In the genomic region with DNA sequence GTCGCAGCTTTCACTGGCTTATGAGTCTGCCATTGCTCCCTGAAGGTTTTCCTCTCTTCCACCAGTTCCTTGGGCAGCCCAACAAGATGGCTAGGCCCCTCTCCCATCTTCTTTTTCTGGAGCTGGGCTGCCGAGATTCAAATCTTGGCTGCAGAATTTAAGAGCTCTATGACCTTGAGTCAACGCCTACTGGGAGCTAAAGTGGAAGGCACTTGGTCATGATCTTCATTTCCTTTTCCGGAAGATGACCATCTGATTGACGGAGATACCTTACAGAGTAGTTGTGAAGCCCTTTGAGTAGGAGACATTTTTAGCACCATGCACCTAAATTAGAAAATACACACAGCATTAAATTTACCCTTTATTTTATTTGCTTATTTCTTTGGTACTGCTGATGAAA, we compare ENCODE assay signal across 17 mouse cellular contexts. TPM values are rescaled to one million over a fixed set of nuclear protein-coding genes. Genes with fewer than 3 reads are reported as not detected.
DNase-seq lines count a peak whose midpoint lies in the region; ATAC-seq lines count a peak whose summit lies in the region.
"Had no signal": no experiment of that assay in that cellular context is flagged by ENCODE, and none has a peak within 500 bp of the region (broad histone marks: within the 10 kb centered on the region; RNA-seq: fewer than 3 reads in every experiment).

No protein-coding gene starts in this region.

- no peak for ATAC-seq in kidney, embryonic 15.5 days (replicated peaks; ENCODE audit: low FRiP score)
- no peak for ATAC-seq in kidney, embryonic 16.5 days (ENCODE audit: low FRiP score, low TSS enrichment)
- no peak for ATAC-seq in liver, embryonic 13.5 days (ENCODE audit: low read depth)
- ATAC-seq: CD4-positive, CD25-positive, alpha-beta regulatory T cell, adult 4 months; forebrain, embryonic 15.5 days had no signal

- peak; percentile 5 for DNase-seq in heart, adult 8-10 months (ENCODE audit: low spot score)
- no peak for DNase-seq in heart, adult 9 months (ENCODE audit: low spot score in 2 of 2)
- no peak for DNase-seq in liver, embryonic 13.5 days
- DNase-seq in layer of hippocampus, postnatal 36 days, result no peak
- DNase-seq: kidney, adult 18-20 months; lung, postnatal 36 days; spleen, adult 18-20 months; thymus, postnatal 36 days had no signal

- no peak overlapping the region for H3K9ac ChIP-seq in kidney, embryonic 15.5 days
- no peak overlapping the region for H3K9ac ChIP-seq in kidney, embryonic 16.5 days (replicated peaks; ENCODE audit: low read length)
- H3K9ac ChIP-seq in liver, embryonic 13.5 days, result no peak overlapping the region

- no peaks in the 10 kb centered on the region for H3K9me3 ChIP-seq in kidney, embryonic 15.5 days (replicated peaks)
- H3K9me3 ChIP-seq in kidney, embryonic 16.5 days (ENCODE audit: low read length), result no peaks in the 10 kb centered on the region
- H3K9me3 ChIP-seq in liver, embryonic 13.5 days (replicated peaks), result no peaks in the 10 kb centered on the region
- H3K9me3 ChIP-seq: embryonic facial prominence, embryonic 12.5 days; forebrain, embryonic 15.5 days had no signal

- no peak overlapping the region for H3K27ac ChIP-seq in kidney, embryonic 15.5 days
- H3K27ac ChIP-seq in kidney, embryonic 16.5 days (ENCODE audit: low read length), result no peak overlapping the region
- peak overlapping the region; percentile 90 for H3K27ac ChIP-seq in brown adipose tissue, adult 24 weeks (replicated peaks; ENCODE audit: low read depth, low read length)
- H3K27ac ChIP-seq in liver, embryonic 13.5 days, result no peak overlapping the region
- H3K27ac ChIP-seq: embryonic facial prominence, embryonic 12.5 days; forebrain, embryonic 15.5 days; left cerebral cortex, adult 2 months; liver, embryonic 14.5 days; stomach, postnatal 0 days had no signal

- H3K4me2 ChIP-seq in kidney, embryonic 15.5 days, result peak overlapping the region; percentile 73
- H3K4me2 ChIP-seq in kidney, embryonic 16.5 days (replicated peaks; ENCODE audit: low read depth, low read length), result no peak overlapping the region
- H3K4me2 ChIP-seq in liver, embryonic 13.5 days, result peak overlapping the region; percentile 88

- peaks cover 23% of the 10 kb centered on the region for H3K4me1 ChIP-seq in kidney, embryonic 15.5 days
- H3K4me1 ChIP-seq in kidney, embryonic 16.5 days (ENCODE audit: insufficient read depth, low read length), result peaks cover 23% of the 10 kb centered on the region
- peaks cover 12% of the 10 kb centered on the region; the same call in 1 of the 2 replicates for H3K4me1 ChIP-seq in brown adipose tissue, adult 24 weeks (ENCODE audit: control insufficient read depth, insufficient read depth, insufficient read length, low read length)
- H3K4me1 ChIP-seq in liver, embryonic 13.5 days (replicated peaks), result peaks cover 39% of the 10 kb centered on the region

- 90% methylated on average over 5 of the region's 5 CpGs for WGBS in kidney, embryonic 15.5 days
- 85% methylated on average over 5 of the region's 5 CpGs for WGBS in kidney, embryonic 16.5 days
- 81% methylated on average over 5 of the region's 5 CpGs for WGBS in liver, embryonic 13.5 days (ENCODE audit: insufficient replicate concordance)

- no peaks in the 10 kb centered on the region for H3K27me3 ChIP-seq in kidney, embryonic 15.5 days
- H3K27me3 ChIP-seq in kidney, embryonic 16.5 days (ENCODE audit: insufficient read depth, low read length), result no peaks in the 10 kb centered on the region
- no peaks in the 10 kb centered on the region for H3K27me3 ChIP-seq in liver, embryonic 13.5 days
- H3K27me3 ChIP-seq: embryonic facial prominence, embryonic 12.5 days; forebrain, embryonic 15.5 days had no signal

- peak overlapping the region; percentile 82; the same call in 1 of the 2 replicates for H3K4me3 ChIP-seq in kidney, embryonic 15.5 days (replicated peaks)
- H3K4me3 ChIP-seq in kidney, embryonic 16.5 days (ENCODE audit: low read length), result no peak overlapping the region
- peak overlapping the region; percentile 88 for H3K4me3 ChIP-seq in brown adipose tissue, adult 24 weeks (ENCODE audit: insufficient read depth, low read depth, low read length)
- peak overlapping the region; percentile 90; the same call in 1 of the 2 replicates for H3K4me3 ChIP-seq in liver, embryonic 13.5 days (replicated peaks)

- H3K36me3 ChIP-seq in kidney, embryonic 15.5 days, result peaks cover 36% of the 10 kb centered on the region
- H3K36me3 ChIP-seq in kidney, embryonic 16.5 days (ENCODE audit: insufficient read depth, low read length), result peaks cover 3% of the 10 kb centered on the region; the same call in 1 of the 2 replicates
- H3K36me3 ChIP-seq in liver, embryonic 13.5 days, result peaks cover 36% of the 10 kb centered on the region
- H3K36me3 ChIP-seq: forebrain, embryonic 15.5 days had no signal

RNA-seq across cellular contexts. Expression of a gene that starts 1.1 kb away (rescaled TPM):
- 10 to 100 TPM; 30.1 to 41.5 (median 36.4) TPM for total RNA-seq in heart, adult 8-10 months (2022)
- 39.8 and 40.1 TPM in 2 replicates for polyA plus RNA-seq in kidney, embryonic 15.5 days (2015; fragmentation: Nextera tagmentation; extraction: Ambion mirVana)
- polyA plus RNA-seq in kidney, embryonic 16.5 days (2015; fragmentation: Nextera tagmentation; extraction: Ambion mirVana), result 31.9 and 33.3 TPM in 2 replicates
- 87.9 and 116 TPM in 2 replicates for polyA plus RNA-seq in brown adipose tissue, adult 24 weeks (2012; ENCODE audit: insufficient read depth, insufficient read length, missing spikeins)
- 29.7 and 31.9 TPM in 2 replicates for polyA plus RNA-seq in liver, embryonic 13.5 days (2015; fragmentation: Nextera tagmentation; extraction: Ambion mirVana)
- total RNA-seq in layer of hippocampus, postnatal 36 days (2021), result 10 to 100 TPM; 19.3 to 20.6 TPM

RNA-seq across cellular contexts. Expression of a gene that starts 1.8 kb away (rescaled TPM):
- total RNA-seq in heart, adult 8-10 months (2022), result 100 to 1,000 TPM; 836 to 865 (median 854) TPM
- polyA plus RNA-seq in kidney, embryonic 15.5 days (2015; fragmentation: Nextera tagmentation; extraction: Ambion mirVana), result 325 and 379 TPM in 2 replicates
- polyA plus RNA-seq in kidney, embryonic 16.5 days (2015; fragmentation: Nextera tagmentation; extraction: Ambion mirVana), result 325 and 353 TPM in 2 replicates
- 1,549 and 1,905 TPM in 2 replicates for polyA plus RNA-seq in brown adipose tissue, adult 24 weeks (2012; ENCODE audit: insufficient read depth, insufficient read length, missing spikeins)
- polyA plus RNA-seq in liver, embryonic 13.5 days (2015; fragmentation: Nextera tagmentation; extraction: Ambion mirVana), result 172 and 175 TPM in 2 replicates
- total RNA-seq in layer of hippocampus, postnatal 36 days (2021), result 100 to 1,000 TPM; 193 to 207 TPM

RNA-seq across cellular contexts. Expression of a gene that starts 32.5 kb away (rescaled TPM):
- total RNA-seq in heart, adult 8-10 months (2022), result 10 to 100 TPM; 17.3 to 26.9 (median 20.3) TPM
- 186 and 188 TPM in 2 replicates for polyA plus RNA-seq in kidney, embryonic 15.5 days (2015; fragmentation: Nextera tagmentation; extraction: Ambion mirVana)
- polyA plus RNA-seq in kidney, embryonic 16.5 days (2015; fragmentation: Nextera tagmentation; extraction: Ambion mirVana), result 188 and 196 TPM in 2 replicates
- 23.6 and 35.8 TPM in 2 replicates for polyA plus RNA-seq in brown adipose tissue, adult 24 weeks (2012; ENCODE audit: insufficient read depth, insufficient read length, missing spikeins)
- 113 and 127 TPM in 2 replicates for polyA plus RNA-seq in liver, embryonic 13.5 days (2015; fragmentation: Nextera tagmentation; extraction: Ambion mirVana)
- 10 to 100 TPM; 18.0 to 21.4 TPM for total RNA-seq in layer of hippocampus, postnatal 36 days (2021)
